Mouse (Mus musculus): ENCODE measurements around the gene Gprc5a. TPM values are rescaled to one million over a fixed set of nuclear protein-coding genes. Genes with fewer than 3 reads are reported as not detected.
A peak's percentile ranks its signal among the peaks of the same experiment; 100 is the strongest.

The Gprc5a gene
- 133 and 162 TPM in 2 replicates for polyA plus RNA-seq (2015; fragmentation: Nextera tagmentation; extraction: Ambion mirVana)

GRCm38 (mm10) chr6:135065236-135065957, at the start of gene Gprc5a:
TSS of gene Gprc5a (plus strand) at chr6:135065651.
- peak within 1 kb of the TSS; percentile 59 for H3K4me3 ChIP-seq (ENCODE audit: low read length)
- peak within 1 kb of the TSS; percentile 75 for H3K4me2 ChIP-seq (ENCODE audit: low read depth, low read length)
- H3K4me1 ChIP-seq (replicated peaks; ENCODE audit: control insufficient read depth, insufficient read depth, low read length), result peaks cover 6% of the 10 kb centered on the region
- peak within 1 kb of the TSS; percentile 74 for H3K9ac ChIP-seq (ENCODE audit: low read length)
- H3K9me3 ChIP-seq (ENCODE audit: control insufficient read depth, low read length), result no peaks in the 10 kb centered on the region
- H3K27me3 ChIP-seq (ENCODE audit: control insufficient read depth, insufficient read depth, low read depth, low read length), result no peaks in the 10 kb centered on the region
- H3K27ac ChIP-seq (ENCODE audit: low read length), result peak within 1 kb of the TSS; percentile 90
- WGBS, result under 1% methylated on average over 44 of the region's 44 CpGs
- no peaks in the 10 kb centered on the region for H3K36me3 ChIP-seq (ENCODE audit: control insufficient read depth, insufficient read depth, low read length)
- ATAC-seq (ENCODE audit: low read depth), result peak; percentile 84

- no peak overlapping the region for H3K4me2 ChIP-seq (ENCODE audit: low read depth, low read length)
- peak overlapping the region; percentile 74 for H3K27ac ChIP-seq (ENCODE audit: low read length)
- no peak overlapping the region for H3K4me3 ChIP-seq (ENCODE audit: low read length)
- H3K9ac ChIP-seq (ENCODE audit: low read length), result no peak overlapping the region
- H3K36me3 ChIP-seq (ENCODE audit: control insufficient read depth, insufficient read depth, low read length), result peaks cover 58% of the 10 kb centered on the region
- peaks cover 8% of the 10 kb centered on the region for H3K4me1 ChIP-seq (replicated peaks; ENCODE audit: control insufficient read depth, insufficient read depth, low read length)
- peak; percentile 88 for ATAC-seq (ENCODE audit: low read depth)
- no peaks in the 10 kb centered on the region for H3K9me3 ChIP-seq (ENCODE audit: control insufficient read depth, low read length)
- H3K27me3 ChIP-seq (ENCODE audit: control insufficient read depth, insufficient read depth, low read depth, low read length), result no peaks in the 10 kb centered on the region
- WGBS, result 68% methylated on average over 11 of the region's 11 CpGs
These were observed 48.2 kb upstream of the Gprc5a start for GRCm38 (mm10) chr6:135017211-135017610.

GRCm38 (mm10) chr6:135019564-135019963, 45.9 kb upstream of the Gprc5a start:
- Histone ChIP-seq H3K4me1 (replicated peaks; ENCODE audit: control insufficient read depth, insufficient read depth, low read length) (peaks cover 13% of the 10 kb centered on the region), H3K9ac (ENCODE audit: low read length) (no peak overlapping the region), H3K27ac (ENCODE audit: low read length) (no peak overlapping the region), H3K4me2 (ENCODE audit: low read depth, low read length) (no peak overlapping the region), H3K36me3 (ENCODE audit: control insufficient read depth, insufficient read depth, low read length) (peaks cover 66% of the 10 kb centered on the region), H3K4me3 (ENCODE audit: low read length) (no peak overlapping the region), H3K27me3 (ENCODE audit: control insufficient read depth, insufficient read depth, low read depth, low read length) (no peaks in the 10 kb centered on the region), H3K9me3 (ENCODE audit: control insufficient read depth, low read length) (no peaks in the 10 kb centered on the region)
- WGBS, result 70% methylated on average over 10 of the region's 10 CpGs
- no peak for ATAC-seq (ENCODE audit: low read depth)

- ATAC-seq (ENCODE audit: low read depth), result no peak
- H3K9ac ChIP-seq (ENCODE audit: low read length), result no peak overlapping the region
- H3K36me3 ChIP-seq (ENCODE audit: control insufficient read depth, insufficient read depth, low read length), result peaks cover 49% of the 10 kb centered on the region
- H3K4me3 ChIP-seq (ENCODE audit: low read length), result no peak overlapping the region
- H3K4me2 ChIP-seq (ENCODE audit: low read depth, low read length), result no peak overlapping the region
- H3K4me1 ChIP-seq (replicated peaks; ENCODE audit: control insufficient read depth, insufficient read depth, low read length), result peaks cover 12% of the 10 kb centered on the region
- no peaks in the 10 kb centered on the region for H3K9me3 ChIP-seq (ENCODE audit: control insufficient read depth, low read length)
- H3K27ac ChIP-seq (ENCODE audit: low read length), result no peak overlapping the region
- H3K27me3 ChIP-seq (ENCODE audit: control insufficient read depth, insufficient read depth, low read depth, low read length), result no peaks in the 10 kb centered on the region
- 83% methylated on average over 3 of the region's 3 CpGs for WGBS
These were observed 43.8 kb upstream of the Gprc5a start for GRCm38 (mm10) chr6:135021633-135022032.

GRCm38 (mm10) chr6:135023379-135023778, 42.1 kb upstream of the Gprc5a start:
- peak; percentile 50 for ATAC-seq (ENCODE audit: low read depth)
- H3K4me3 ChIP-seq (ENCODE audit: low read length), result no peak overlapping the region
- H3K27me3 ChIP-seq (ENCODE audit: control insufficient read depth, insufficient read depth, low read depth, low read length), result no peaks in the 10 kb centered on the region
- H3K27ac ChIP-seq (ENCODE audit: low read length), result peak overlapping the region; percentile 61
- H3K9me3 ChIP-seq (ENCODE audit: control insufficient read depth, low read length), result no peaks in the 10 kb centered on the region
- H3K4me1 ChIP-seq (replicated peaks; ENCODE audit: control insufficient read depth, insufficient read depth, low read length), result peaks cover 14% of the 10 kb centered on the region
- H3K36me3 ChIP-seq (ENCODE audit: control insufficient read depth, insufficient read depth, low read length), result peaks cover 31% of the 10 kb centered on the region
- no peak overlapping the region for H3K9ac ChIP-seq (ENCODE audit: low read length)
- H3K4me2 ChIP-seq (ENCODE audit: low read depth, low read length), result no peak overlapping the region
- 61% methylated on average over 14 of the region's 14 CpGs for WGBS

GRCm38 (mm10) chr6:135024781-135025420, 40.5 kb upstream of the Gprc5a start:
- no peak overlapping the region for H3K9ac ChIP-seq (ENCODE audit: low read length)
- no peak overlapping the region for H3K4me3 ChIP-seq (ENCODE audit: low read length)
- peaks cover 24% of the 10 kb centered on the region for H3K36me3 ChIP-seq (ENCODE audit: control insufficient read depth, insufficient read depth, low read length)
- ATAC-seq (ENCODE audit: low read depth), result peak; percentile 85
- no peaks in the 10 kb centered on the region for H3K27me3 ChIP-seq (ENCODE audit: control insufficient read depth, insufficient read depth, low read depth, low read length)
- no peak overlapping the region for H3K4me2 ChIP-seq (ENCODE audit: low read depth, low read length)
- H3K9me3 ChIP-seq (ENCODE audit: control insufficient read depth, low read length), result no peaks in the 10 kb centered on the region
- H3K27ac ChIP-seq (ENCODE audit: low read length), result peak overlapping the region; percentile 91
- H3K4me1 ChIP-seq (replicated peaks; ENCODE audit: control insufficient read depth, insufficient read depth, low read length), result peaks cover 14% of the 10 kb centered on the region
- 52% methylated on average over 1 of the region's 1 CpGs for WGBS

- H3K9me3 ChIP-seq (ENCODE audit: control insufficient read depth, low read length), result no peaks in the 10 kb centered on the region
- H3K4me2 ChIP-seq (ENCODE audit: low read depth, low read length), result no peak overlapping the region
- ATAC-seq (ENCODE audit: low read depth), result peak; percentile 60; the same call in 1 of the 2 replicates
- 5% methylated on average over 3 of the region's 3 CpGs for WGBS
- H3K36me3 ChIP-seq (ENCODE audit: control insufficient read depth, insufficient read depth, low read length), result peaks cover 20% of the 10 kb centered on the region
- no peak overlapping the region for H3K4me3 ChIP-seq (ENCODE audit: low read length)
- H3K27me3 ChIP-seq (ENCODE audit: control insufficient read depth, insufficient read depth, low read depth, low read length), result no peaks in the 10 kb centered on the region
- H3K27ac ChIP-seq (ENCODE audit: low read length), result peak overlapping the region; percentile 57
- H3K4me1 ChIP-seq (replicated peaks; ENCODE audit: control insufficient read depth, insufficient read depth, low read length), result peaks cover 14% of the 10 kb centered on the region
- no peak overlapping the region for H3K9ac ChIP-seq (ENCODE audit: low read length)
These were observed 39.2 kb upstream of the Gprc5a start for GRCm38 (mm10) chr6:135026232-135026631.

- Histone ChIP-seq H3K36me3 (ENCODE audit: control insufficient read depth, insufficient read depth, low read length) (peaks cover 15% of the 10 kb centered on the region), H3K27me3 (ENCODE audit: control insufficient read depth, insufficient read depth, low read depth, low read length) (no peaks in the 10 kb centered on the region), H3K4me1 (replicated peaks; ENCODE audit: control insufficient read depth, insufficient read depth, low read length) (peaks cover 14% of the 10 kb centered on the region), H3K9ac (ENCODE audit: low read length) (no peak overlapping the region), H3K4me2 (ENCODE audit: low read depth, low read length) (no peak overlapping the region), H3K4me3 (ENCODE audit: low read length) (no peak overlapping the region), H3K27ac (ENCODE audit: low read length) (peak overlapping the region; percentile 57), H3K9me3 (ENCODE audit: control insufficient read depth, low read length) (no peaks in the 10 kb centered on the region)
- 46% methylated on average over 2 of the region's 2 CpGs for WGBS
- ATAC-seq (ENCODE audit: low read depth), result peak; percentile 6; the same call in 1 of the 2 replicates
These were observed 38.7 kb upstream of the Gprc5a start for GRCm38 (mm10) chr6:135026755-135027154.

- H3K27me3 ChIP-seq (ENCODE audit: control insufficient read depth, insufficient read depth, low read depth, low read length), result no peaks in the 10 kb centered on the region
- H3K27ac ChIP-seq (ENCODE audit: low read length), result no peak overlapping the region
- no peak for ATAC-seq (ENCODE audit: low read depth)
- no peak overlapping the region for H3K9ac ChIP-seq (ENCODE audit: low read length)
- peaks cover 2% of the 10 kb centered on the region; the same call in 1 of the 2 replicates for H3K36me3 ChIP-seq (ENCODE audit: control insufficient read depth, insufficient read depth, low read length)
- H3K9me3 ChIP-seq (ENCODE audit: control insufficient read depth, low read length), result no peaks in the 10 kb centered on the region
- H3K4me1 ChIP-seq (replicated peaks; ENCODE audit: control insufficient read depth, insufficient read depth, low read length), result peaks cover 8% of the 10 kb centered on the region
- no peak overlapping the region for H3K4me2 ChIP-seq (ENCODE audit: low read depth, low read length)
- no peak overlapping the region for H3K4me3 ChIP-seq (ENCODE audit: low read length)
- WGBS, result 42% methylated on average over 4 of the region's 4 CpGs
These were observed 36.2 kb upstream of the Gprc5a start for GRCm38 (mm10) chr6:135029246-135029645.

All from lung, embryonic 16.5 days (tissue).